Mouse (Mus musculus) midbrain, embryonic 15.5 days (tissue): ENCODE results near the gene Atad3a. TPM values are rescaled to one million over a fixed set of nuclear protein-coding genes. Genes with fewer than 3 reads are reported as not detected.
"Not testable (repeated sequence)": the region's sequence is repeated elsewhere in the genome, so short reads cannot be mapped to it uniquely, and the experiment has no call there.

Experiments used
- ATAC-seq: fragments of 200-750 bp; cut with Nextera tagmentation; replicated peaks from 2 replicates; pipeline ENCODE4 v1.8.0; 2017; ENCODE audit warnings: moderate TSS enrichment
- H3K27ac ChIP-seq: fragments of 300-500 bp; sonication (generic); 2 replicates; pipeline ENCODE4 v1.5.1; 2015; ENCODE audit warnings: mild to moderate bottlenecking, inconsistent platforms
- H3K27me3 ChIP-seq: fragments of 300-500 bp; sonication (generic); replicated peaks from 2 replicates; pipeline ENCODE4 v1.6.1; 2015; ENCODE audit warnings: inconsistent platforms
- H3K36me3 ChIP-seq: fragments of 300-500 bp; sonication (generic); replicated peaks from 2 replicates; pipeline ENCODE4 v1.6.1; 2015; ENCODE audit warnings: inconsistent platforms
- H3K4me1 ChIP-seq: fragments of 300-500 bp; sonication (generic); 2 replicates; pipeline ENCODE4 v1.6.1; 2015; ENCODE audit warnings: inconsistent platforms
- H3K4me2 ChIP-seq: fragments of 300-500 bp; sonication (generic); 2 replicates; pipeline ENCODE4 v1.6.1; 2015; ENCODE audit warnings: inconsistent platforms, mild to moderate bottlenecking, moderate library complexity
- H3K4me3 ChIP-seq: fragments of 300-500 bp; sonication (generic); 2 replicates; pipeline ENCODE4 v1.5.1; 2015; ENCODE audit warnings: mild to moderate bottlenecking, inconsistent platforms
- H3K9ac ChIP-seq: fragments of 300-500 bp; sonication (generic); 2 replicates; pipeline ENCODE4 v1.6.1; 2015; ENCODE audit warnings: mild to moderate bottlenecking, inconsistent platforms
- H3K9me3 ChIP-seq: fragments of 300-500 bp; sonication (generic); 2 replicates; pipeline ENCODE4 v1.6.1; 2016; ENCODE audit warnings: inconsistent platforms
- WGBS: fragments of 180-500 bp; shearing (Covaris S2); methylation state at CpG from one replicate; pipeline ENCODE4 v1.1.7; 2015; ENCODE audit warnings: mixed read lengths; 5-methylcytosine and 5-hydroxymethylcytosine counted together
- polyA plus RNA-seq: library from polyadenylated mRNA; unstranded; fragments of >200 nt; fragmentation: Nextera tagmentation; extraction: Ambion mirVana; gene quantifications from 2 replicates; pipeline ENCODE4 v1.2.1, GENCODE M21; 2015

Atad3a gene
- polyA plus RNA-seq, 1 experiment from 2014 or later: 99.2 TPM

GRCm38 (mm10) chr4:155746036-155746548 is 14.8 kb downstream of the Atad3a start:
- H3K27ac ChIP-seq: no peak overlapping the region
- no peak for ATAC-seq
- H3K9ac ChIP-seq: no peak overlapping the region
- H3K4me3 ChIP-seq: no peak overlapping the region
- no peak overlapping the region for H3K4me2 ChIP-seq
- no peaks in the 10 kb centered on the region for H3K9me3 ChIP-seq
- peaks cover 41% of the 10 kb centered on the region for H3K36me3 ChIP-seq
- WGBS: 91% methylated on average over 8 of the region's 8 CpGs
- no peaks in the 10 kb centered on the region for H3K4me1 ChIP-seq
- no peaks in the 10 kb centered on the region for H3K27me3 ChIP-seq

GRCm38 (mm10) chr4:155745136-155745535 is 15.8 kb downstream of the Atad3a start:
- ATAC-seq: no peak
- H3K4me1 ChIP-seq: no peaks in the 10 kb centered on the region
- no peak overlapping the region for H3K9ac ChIP-seq
- no peaks in the 10 kb centered on the region for H3K9me3 ChIP-seq
- H3K4me2 ChIP-seq: no peak overlapping the region
- H3K4me3 ChIP-seq: no peak overlapping the region
- 94% methylated on average over 5 of the region's 5 CpGs for WGBS
- no peak overlapping the region for H3K27ac ChIP-seq
- H3K27me3 ChIP-seq: no peaks in the 10 kb centered on the region
- peaks cover 47% of the 10 kb centered on the region for H3K36me3 ChIP-seq

DNA sequence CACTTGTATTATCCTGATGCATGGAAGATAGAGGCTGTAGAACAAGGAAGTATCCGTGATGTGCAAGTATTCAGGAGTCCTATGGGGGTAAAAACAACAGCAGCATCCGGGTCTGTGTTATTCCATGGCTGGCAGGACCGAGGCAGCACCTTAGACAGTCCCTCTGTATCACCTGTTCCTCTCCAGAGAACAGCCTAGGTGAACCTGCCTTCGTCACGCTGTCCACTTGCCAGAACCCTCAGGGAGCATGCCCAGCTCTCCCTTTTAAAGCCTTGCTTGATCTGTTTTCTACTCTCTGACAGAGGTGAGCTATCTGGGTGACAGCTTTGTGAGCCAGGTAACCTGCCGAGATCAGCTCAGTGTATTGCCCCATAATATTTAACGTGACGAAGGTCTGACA is 16.4 kb downstream of the Atad3a start:
- ATAC-seq: no peak
- Histone ChIP-seq H3K4me1 (no peaks in the 10 kb centered on the region), H3K36me3 (peaks cover 47% of the 10 kb centered on the region), H3K27me3 (no peaks in the 10 kb centered on the region), H3K4me2 (no peak overlapping the region), H3K9me3 (no peaks in the 10 kb centered on the region), H3K9ac (no peak overlapping the region), H3K27ac (no peak overlapping the region), H3K4me3 (no peak overlapping the region)
- 92% methylated on average over 8 of the region's 8 CpGs for WGBS

DNA sequence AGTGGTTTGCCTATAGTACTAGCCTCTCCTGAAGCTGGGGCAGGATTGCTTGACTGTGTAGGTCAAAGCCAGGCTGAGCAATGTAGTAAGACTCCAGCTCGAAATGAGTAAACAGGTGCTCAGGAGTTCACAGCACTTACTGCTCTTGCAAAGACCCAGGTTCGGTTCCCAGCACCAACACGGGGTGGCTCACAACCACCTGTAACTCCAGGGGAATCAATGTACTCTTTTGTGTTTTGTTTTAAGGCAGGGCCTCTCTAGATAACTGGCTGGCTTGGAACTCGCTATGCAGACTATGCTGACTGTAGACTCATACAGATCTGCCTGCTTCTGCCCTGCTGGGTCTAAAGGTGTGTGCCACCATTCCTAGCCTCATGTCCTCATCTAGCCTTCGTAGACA is 18.2 kb downstream of the Atad3a start:
- H3K27ac ChIP-seq: no peak overlapping the region
- 96% methylated on average over 5 of the region's 5 CpGs for WGBS
- H3K4me1 ChIP-seq: peaks cover 8% of the 10 kb centered on the region
- no peaks in the 10 kb centered on the region for H3K27me3 ChIP-seq
- no peaks in the 10 kb centered on the region for H3K9me3 ChIP-seq
- H3K4me2 ChIP-seq: no peak overlapping the region
- no peak overlapping the region for H3K9ac ChIP-seq
- H3K4me3 ChIP-seq: no peak overlapping the region
- H3K36me3 ChIP-seq: peaks cover 38% of the 10 kb centered on the region
- ATAC-seq: no peak

DNA sequence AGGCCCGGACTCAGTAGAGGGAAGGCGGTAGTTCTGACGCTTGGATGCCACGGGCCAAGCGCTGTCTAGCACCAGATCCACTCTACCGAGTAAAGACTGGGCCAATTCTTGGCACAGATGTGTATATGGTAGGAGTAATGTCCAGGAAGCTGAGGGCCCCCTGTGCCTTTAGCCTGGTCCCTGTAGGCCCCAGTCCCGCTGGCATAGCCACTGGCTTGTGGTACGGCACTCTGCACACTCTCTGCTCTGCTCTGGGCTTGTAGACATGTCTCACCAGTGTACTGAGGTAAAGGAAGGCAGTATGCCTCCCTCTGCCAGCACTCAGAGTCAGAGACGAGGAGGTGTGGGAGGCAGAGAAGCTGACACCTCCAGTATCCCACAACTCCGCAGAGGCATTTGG is 20.2 kb downstream of the Atad3a start:
- H3K27me3 ChIP-seq, H3K9ac ChIP-seq, H3K4me2 ChIP-seq, H3K9me3 ChIP-seq, ATAC-seq, H3K27ac ChIP-seq, H3K4me3 ChIP-seq: not testable (repeated sequence)
- Histone ChIP-seq H3K4me1 (peaks cover 28% of the 10 kb centered on the region), H3K36me3 (peaks cover 45% of the 10 kb centered on the region)
- 91% methylated on average over 10 of the region's 10 CpGs for WGBS

DNA sequence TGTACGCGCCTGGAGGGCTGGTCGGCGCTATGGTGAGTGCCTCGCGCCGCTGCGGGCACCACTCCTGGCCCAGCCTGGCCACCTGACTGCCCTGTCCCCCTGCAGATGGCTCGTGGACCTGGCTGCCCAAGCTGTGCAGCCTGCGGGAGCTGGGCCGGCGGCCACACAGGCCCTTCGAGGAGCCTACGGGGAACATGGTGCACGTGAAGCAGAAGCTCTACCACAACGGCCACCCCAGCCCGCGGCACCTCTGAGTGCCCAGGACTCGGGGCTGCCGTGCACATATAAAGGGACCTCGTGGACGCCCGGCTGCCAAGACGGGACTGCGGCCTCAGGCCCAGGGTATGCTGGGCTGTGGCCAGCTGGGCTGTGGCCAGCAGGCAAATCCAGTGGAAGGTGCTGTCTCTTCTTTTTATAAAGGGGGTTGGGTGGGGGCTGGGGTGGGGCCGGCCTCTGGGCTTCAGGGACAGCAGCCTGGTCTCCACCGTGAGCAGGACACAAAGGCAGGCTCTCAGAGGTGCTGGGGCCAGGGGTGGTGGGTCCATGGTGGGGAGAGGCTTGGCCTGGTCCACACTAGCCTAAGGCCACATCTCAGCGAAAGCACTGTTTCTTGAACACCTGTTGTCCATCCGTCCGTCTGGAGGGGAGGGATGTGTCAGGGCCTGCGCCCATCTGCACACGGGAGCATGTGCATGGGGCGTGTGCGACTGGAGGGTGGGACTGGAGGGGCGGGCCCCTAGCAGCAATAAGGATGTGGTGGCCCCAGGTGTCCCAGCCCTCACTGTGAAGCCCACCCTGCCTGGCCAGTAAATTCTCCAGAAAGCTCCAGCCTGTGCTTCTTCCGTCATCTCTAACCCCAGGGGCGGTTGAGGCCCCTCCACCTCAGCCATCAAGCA is 20.9 kb downstream of the Atad3a start:
- H3K4me1 ChIP-seq: peaks cover 32% of the 10 kb centered on the region
- ATAC-seq: no peak

GRCm38 (mm10) chr4:155739152-155739551 is 21.7 kb downstream of the Atad3a start:
- peaks cover 45% of the 10 kb centered on the region for H3K36me3 ChIP-seq
- H3K4me1 ChIP-seq: peaks cover 34% of the 10 kb centered on the region
- no peak overlapping the region for H3K9ac ChIP-seq
- H3K27me3 ChIP-seq: no peaks in the 10 kb centered on the region
- no peaks in the 10 kb centered on the region for H3K9me3 ChIP-seq
- WGBS: 81% methylated on average over 6 of the region's 6 CpGs
- ATAC-seq: no peak
- H3K4me3 ChIP-seq: no peak overlapping the region
- H3K27ac ChIP-seq: no peak overlapping the region
- H3K4me2 ChIP-seq: no peak overlapping the region

More for the DNA sequence above, 20.9 kb downstream of the Atad3a start:
- 81% methylated on average over 37 of the region's 37 CpGs for WGBS
- no peaks in the 10 kb centered on the region for H3K9me3 ChIP-seq
- H3K4me2 ChIP-seq: no peak overlapping the region
- H3K9ac ChIP-seq: no peak overlapping the region
- no peak overlapping the region for H3K4me3 ChIP-seq
- no peak overlapping the region for H3K27ac ChIP-seq
- H3K27me3 ChIP-seq: no peaks in the 10 kb centered on the region
- peaks cover 45% of the 10 kb centered on the region for H3K36me3 ChIP-seq

DNA sequence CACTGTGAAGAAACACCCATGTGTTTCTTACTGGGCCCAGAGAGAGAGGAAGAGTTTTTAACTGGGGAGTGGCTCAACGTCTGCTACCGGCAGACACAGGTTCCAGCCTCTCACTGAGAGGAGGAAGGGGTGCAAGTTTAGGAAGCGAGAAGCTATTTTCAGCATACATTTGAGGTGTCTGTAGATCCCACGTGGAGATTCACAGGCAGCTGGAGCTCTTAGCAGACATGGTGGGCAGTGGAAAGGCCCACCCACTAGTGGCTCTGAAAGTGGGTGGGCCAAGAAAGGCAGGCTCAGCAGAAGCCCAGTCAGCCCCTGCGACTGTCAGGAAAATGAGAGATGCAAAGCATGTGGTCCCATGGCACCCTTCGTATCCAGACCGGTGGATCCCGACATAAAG is 22.6 kb downstream of the Atad3a start:
- Histone ChIP-seq H3K27me3 (no peaks in the 10 kb centered on the region), H3K9ac (no peak overlapping the region), H3K4me3 (no peak overlapping the region), H3K9me3 (no peaks in the 10 kb centered on the region), H3K36me3 (peaks cover 41% of the 10 kb centered on the region), H3K4me1 (peaks cover 43% of the 10 kb centered on the region), H3K27ac (no peak overlapping the region), H3K4me2 (no peak overlapping the region)
- 66% methylated on average over 8 of the region's 8 CpGs for WGBS
- ATAC-seq: no peak

- Histone ChIP-seq H3K4me3 (peak overlapping the region; percentile 92), H3K36me3 (peaks cover 34% of the 10 kb centered on the region), H3K9ac (no peak overlapping the region), H3K27me3 (no peaks in the 10 kb centered on the region), H3K9me3 (no peaks in the 10 kb centered on the region), H3K4me2 (peak overlapping the region; percentile 93), H3K27ac (0 out of 2 replicates have a peak overlapping the region, but pooled peaks have one; percentile 97), H3K4me1 (peaks cover 47% of the 10 kb centered on the region)
- WGBS: 92% methylated on average over 5 of the region's 5 CpGs
- ATAC-seq: no peak
Measured at GRCm38 (mm10) chr4:155736421-155736820, 24.5 kb downstream of the Atad3a start.

DNA sequence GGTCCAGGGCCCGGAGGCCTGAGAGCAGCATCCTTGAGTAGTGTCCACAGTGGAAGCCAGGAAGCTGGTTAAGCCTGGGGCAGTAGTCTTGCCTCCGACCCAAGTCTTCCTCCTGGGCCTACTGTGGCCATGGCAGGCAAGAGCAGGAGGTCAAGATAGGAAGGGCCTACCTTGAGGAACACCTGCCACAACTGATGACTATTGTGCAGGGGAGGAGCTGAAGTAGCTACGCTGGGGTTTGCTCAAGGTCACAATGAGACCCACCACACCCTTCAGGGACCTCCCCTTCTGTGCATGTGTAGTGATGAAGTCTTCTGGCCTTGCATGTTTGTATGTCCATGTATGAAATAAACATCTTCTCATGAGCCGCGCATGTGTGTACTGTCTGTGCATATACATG is 25.1 kb downstream of the Atad3a start:
- peaks cover 47% of the 10 kb centered on the region for H3K4me1 ChIP-seq

GRCm38 (mm10) chr4:155734951-155735702 is 25.8 kb downstream of the Atad3a start:
- Histone ChIP-seq H3K4me2 (peak overlapping the region; percentile 93), H3K27me3 (no peaks in the 10 kb centered on the region), H3K9ac (peak overlapping the region; percentile 88), H3K4me3 (peak overlapping the region; percentile 92), H3K36me3 (peaks cover 25% of the 10 kb centered on the region), H3K4me1 (peaks cover 47% of the 10 kb centered on the region), H3K9me3 (no peaks in the 10 kb centered on the region), H3K27ac (peak overlapping the region; percentile 97)
- WGBS: 1% methylated on average over 67 of the region's 79 CpGs
- peak; percentile 68 for ATAC-seq

More for the DNA sequence above, 25.1 kb downstream of the Atad3a start:
- WGBS: 60% methylated on average over 5 of the region's 5 CpGs
- Histone ChIP-seq H3K27ac (peak overlapping the region; percentile 97), H3K27me3 (no peaks in the 10 kb centered on the region), H3K4me3 (peak overlapping the region; percentile 92), H3K9ac (peak overlapping the region; percentile 88), H3K36me3 (peaks cover 32% of the 10 kb centered on the region), H3K9me3 (no peaks in the 10 kb centered on the region), H3K4me2 (peak overlapping the region; percentile 93)
- ATAC-seq: no peak

DNA sequence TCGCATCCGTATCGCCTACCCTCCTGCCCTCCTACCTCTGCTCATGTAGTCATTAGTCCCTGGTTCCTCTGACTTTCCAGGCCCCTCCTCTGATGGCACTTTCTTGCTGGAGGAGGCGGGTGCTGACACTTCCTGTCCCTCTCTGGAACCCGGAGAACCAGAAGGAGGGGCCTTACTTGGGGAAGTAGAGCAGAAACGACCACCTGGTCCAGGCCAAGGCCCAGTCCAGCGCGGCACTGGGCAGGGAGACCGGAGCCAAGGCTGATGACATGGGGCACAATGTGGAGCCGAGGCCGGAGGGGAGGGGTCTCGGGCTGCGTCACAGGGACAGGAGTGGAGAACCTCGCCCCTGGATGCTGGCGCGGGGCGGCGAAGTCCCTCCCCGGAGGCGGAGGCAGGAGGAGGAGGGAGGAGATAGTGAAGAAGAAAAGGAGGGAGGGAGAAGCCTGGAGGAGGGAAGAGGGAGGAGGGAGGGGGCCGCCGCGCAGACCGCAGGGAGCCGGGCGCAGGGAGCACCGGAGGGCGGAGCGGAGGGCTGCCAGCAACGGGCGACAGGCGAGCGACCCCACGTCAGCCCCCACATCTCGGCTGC is 26.4 kb downstream of the Atad3a start, which contains the start of gene Tmem240:
Gene Tmem240 (plus strand): TSS at position 451 of the 592 bp plus-strand sequence.
- H3K4me2 ChIP-seq: peak within 1 kb of the TSS; percentile 93
- peak within 1 kb of the TSS; percentile 97 for H3K27ac ChIP-seq
- peak; percentile 93 for ATAC-seq
- peak within 1 kb of the TSS; percentile 92 for H3K4me3 ChIP-seq
- peaks cover 20% of the 10 kb centered on the region for H3K36me3 ChIP-seq
- under 1% methylated on average over 27 of the region's 35 CpGs for WGBS
- peak within 1 kb of the TSS; percentile 88 for H3K9ac ChIP-seq
- no peaks in the 10 kb centered on the region for H3K27me3 ChIP-seq
- no peaks in the 10 kb centered on the region for H3K9me3 ChIP-seq
- H3K4me1 ChIP-seq: peaks cover 47% of the 10 kb centered on the region
